Comparison of ENCODE assay signal across 23 mouse cellular contexts in genomic region chr9:35093350-35093749, GRCm38 (mm10). TPM values are rescaled to one million over a fixed set of nuclear protein-coding genes. Genes with fewer than 3 reads are reported as not detected.
DNase-seq lines count a peak whose midpoint lies in the region; ATAC-seq and TF ChIP-seq lines count a peak whose summit lies in the region.
"Had no signal": no experiment of that assay in that cellular context is flagged by ENCODE, and none has a peak within 500 bp of the region (broad histone marks: within the 10 kb centered on the region; RNA-seq: fewer than 3 reads in every experiment).

No protein-coding gene starts in this region.

- H3K4me2 ChIP-seq in liver, embryonic 13.5 days: no peak overlapping the region
- no peak overlapping the region for H3K4me2 ChIP-seq in liver, embryonic 11.5 days
- H3K4me2 ChIP-seq in intestine, postnatal 0 days (replicated peaks; ENCODE audit: low read depth): no peak overlapping the region
- H3K4me2 ChIP-seq: embryonic facial prominence, embryonic 12.5 days; forebrain, embryonic 13.5 days; forebrain, embryonic 15.5 days had no signal

- ATAC-seq in liver, embryonic 13.5 days (ENCODE audit: low read depth): no peak
- no peak for ATAC-seq in liver, embryonic 11.5 days (replicated peaks; ENCODE audit: low FRiP score)
- ATAC-seq in intestine, postnatal 0 days: peak; percentile 74
- ATAC-seq: activated CD4-positive, CD25-positive, alpha-beta regulatory T cell, adult 4 months; CD4-positive, CD25-positive, alpha-beta regulatory T cell, adult 4 months; forebrain, embryonic 13.5 days; forebrain, embryonic 15.5 days; Patski had no signal

- H3K4me3 ChIP-seq in liver, embryonic 13.5 days (replicated peaks): no peak overlapping the region
- no peak overlapping the region for H3K4me3 ChIP-seq in liver, embryonic 11.5 days (ENCODE audit: low read depth, low read length)
- H3K4me3 ChIP-seq in intestine, postnatal 0 days (ENCODE audit: low read depth, low read length): no peak overlapping the region
- H3K4me3 ChIP-seq: embryonic facial prominence, embryonic 10.5 days; embryonic facial prominence, embryonic 12.5 days; forebrain, embryonic 13.5 days; forebrain, embryonic 15.5 days had no signal

- H3K27me3 ChIP-seq in liver, embryonic 13.5 days: no peaks in the 10 kb centered on the region
- H3K27me3 ChIP-seq in liver, embryonic 11.5 days (replicated peaks; ENCODE audit: control insufficient read depth, insufficient read depth, low read length): no peaks in the 10 kb centered on the region
- no peaks in the 10 kb centered on the region for H3K27me3 ChIP-seq in intestine, postnatal 0 days (replicated peaks; ENCODE audit: control insufficient read depth, insufficient read depth, low read length)
- H3K27me3 ChIP-seq: CH12.LX; embryonic facial prominence, embryonic 12.5 days; forebrain, embryonic 13.5 days; forebrain, embryonic 15.5 days; Patski had no signal

- WGBS in liver, embryonic 13.5 days (ENCODE audit: insufficient replicate concordance): 72% methylated on average over 3 of the region's 3 CpGs
- WGBS in liver, embryonic 11.5 days: 84% methylated on average over 3 of the region's 3 CpGs
- WGBS in intestine, postnatal 0 days: 38% methylated on average over 3 of the region's 3 CpGs

- intact Hi-C loops in left cerebral cortex, postnatal 4 days (cut with DNase I): no loop called here

- no peak for DNase-seq in liver, embryonic 13.5 days
- no peak for DNase-seq in liver, embryonic 11.5 days (ENCODE audit: low spot score)
- DNase-seq in left cerebral cortex, postnatal 4 days: no peak
- no peak for DNase-seq in retina, embryonic 14.5 days (ENCODE audit: low spot score)
- DNase-seq: adrenal gland, adult 8-10 months; adrenal gland, postnatal 14 days; adrenal gland, postnatal 36 days; B cell, adult 2 months; cerebellum, adult 11-12 months; cerebellum, adult 2 months; cerebellum, adult 9-10 months; cerebellum, postnatal 10 days; cerebellum, postnatal 25 days had no signal

- peaks cover 71% of the 10 kb centered on the region for H3K4me1 ChIP-seq in liver, embryonic 13.5 days (replicated peaks)
- peaks cover 15% of the 10 kb centered on the region for H3K4me1 ChIP-seq in liver, embryonic 11.5 days (replicated peaks; ENCODE audit: control insufficient read depth, insufficient read depth, low read length)
- 0 out of 2 replicates have a peak, but pooled peaks cover 12% of the 10 kb centered on the region for H3K4me1 ChIP-seq in intestine, postnatal 0 days (replicated peaks; ENCODE audit: control insufficient read depth, insufficient read depth, low read length)
- H3K4me1 ChIP-seq: embryonic facial prominence, embryonic 12.5 days; forebrain, embryonic 13.5 days; forebrain, embryonic 15.5 days had no signal

- H3K27ac ChIP-seq in liver, embryonic 13.5 days: peak overlapping the region; percentile 25
- H3K27ac ChIP-seq in liver, embryonic 11.5 days (ENCODE audit: low read depth, low read length): no peak overlapping the region
- peak overlapping the region; percentile 71; the same call in 1 of the 2 replicates for H3K27ac ChIP-seq in intestine, postnatal 0 days (ENCODE audit: low read depth, low read length)
- H3K27ac ChIP-seq: embryonic facial prominence, embryonic 10.5 days; embryonic facial prominence, embryonic 12.5 days; forebrain, embryonic 13.5 days; forebrain, embryonic 15.5 days had no signal

- H3K9ac ChIP-seq in liver, embryonic 13.5 days: no peak overlapping the region
- H3K9ac ChIP-seq in liver, embryonic 11.5 days (ENCODE audit: low read depth, low read length): no peak overlapping the region
- H3K9ac ChIP-seq in intestine, postnatal 0 days (ENCODE audit: low read depth, low read length): no peak overlapping the region
- H3K9ac ChIP-seq: embryonic facial prominence, embryonic 12.5 days; forebrain, embryonic 13.5 days; forebrain, embryonic 15.5 days had no signal

- TF ChIP-seq CTCF in intestine, postnatal 0 days (IDR thresholded peaks at IDR 0.05; ENCODE audit: low read depth): no peak

- peaks cover 16% of the 10 kb centered on the region for H3K36me3 ChIP-seq in liver, embryonic 13.5 days
- no peaks in the 10 kb centered on the region for H3K36me3 ChIP-seq in liver, embryonic 11.5 days (ENCODE audit: control insufficient read depth, insufficient read depth, low read length)
- H3K36me3 ChIP-seq in intestine, postnatal 0 days (ENCODE audit: control insufficient read depth, insufficient read depth): no peaks in the 10 kb centered on the region
- H3K36me3 ChIP-seq: embryonic facial prominence, embryonic 10.5 days; embryonic facial prominence, embryonic 12.5 days; forebrain, embryonic 15.5 days had no signal

- H3K9me3 ChIP-seq in liver, embryonic 13.5 days (replicated peaks): no peaks in the 10 kb centered on the region
- H3K9me3 ChIP-seq in liver, embryonic 11.5 days (ENCODE audit: control insufficient read depth, low read length): no peaks in the 10 kb centered on the region
- no peaks in the 10 kb centered on the region for H3K9me3 ChIP-seq in intestine, postnatal 0 days (ENCODE audit: control insufficient read depth)
- H3K9me3 ChIP-seq: embryonic facial prominence, embryonic 10.5 days; embryonic facial prominence, embryonic 12.5 days; forebrain, embryonic 13.5 days; forebrain, embryonic 15.5 days; G1E had no signal

RNA-seq across cellular contexts. Expression of gene St3gal4, which starts 25.7 kb away (rescaled TPM):
- 24.1 and 26.1 TPM in 2 replicates for polyA plus RNA-seq in liver, embryonic 13.5 days (2015; fragmentation: Nextera tagmentation; extraction: Ambion mirVana)
- polyA plus RNA-seq in liver, embryonic 11.5 days (2014; fragmentation: Nextera tagmentation; extraction: Ambion mirVana): 34.8 and 40.1 TPM in 2 replicates
- polyA plus RNA-seq in intestine, postnatal 0 days (2015; fragmentation: Nextera tagmentation; extraction: Ambion mirVana): 242 and 257 TPM in 2 replicates
- 10 to 100 TPM; 19.0 to 22.6 TPM for total RNA-seq in left cerebral cortex, postnatal 4 days (2021)
